Mouse (Mus musculus) thymus, postnatal 10 days (tissue): ENCODE measurements around the gene Fignl2.

Source experiments
- DNase-seq, 2 experiments: peaks; one replicate each; pipeline ENCODE4 v3.0.0; 2021; ENCODE audit warnings: low spot score in 2 of 2

Gene Fignl2

DNA sequence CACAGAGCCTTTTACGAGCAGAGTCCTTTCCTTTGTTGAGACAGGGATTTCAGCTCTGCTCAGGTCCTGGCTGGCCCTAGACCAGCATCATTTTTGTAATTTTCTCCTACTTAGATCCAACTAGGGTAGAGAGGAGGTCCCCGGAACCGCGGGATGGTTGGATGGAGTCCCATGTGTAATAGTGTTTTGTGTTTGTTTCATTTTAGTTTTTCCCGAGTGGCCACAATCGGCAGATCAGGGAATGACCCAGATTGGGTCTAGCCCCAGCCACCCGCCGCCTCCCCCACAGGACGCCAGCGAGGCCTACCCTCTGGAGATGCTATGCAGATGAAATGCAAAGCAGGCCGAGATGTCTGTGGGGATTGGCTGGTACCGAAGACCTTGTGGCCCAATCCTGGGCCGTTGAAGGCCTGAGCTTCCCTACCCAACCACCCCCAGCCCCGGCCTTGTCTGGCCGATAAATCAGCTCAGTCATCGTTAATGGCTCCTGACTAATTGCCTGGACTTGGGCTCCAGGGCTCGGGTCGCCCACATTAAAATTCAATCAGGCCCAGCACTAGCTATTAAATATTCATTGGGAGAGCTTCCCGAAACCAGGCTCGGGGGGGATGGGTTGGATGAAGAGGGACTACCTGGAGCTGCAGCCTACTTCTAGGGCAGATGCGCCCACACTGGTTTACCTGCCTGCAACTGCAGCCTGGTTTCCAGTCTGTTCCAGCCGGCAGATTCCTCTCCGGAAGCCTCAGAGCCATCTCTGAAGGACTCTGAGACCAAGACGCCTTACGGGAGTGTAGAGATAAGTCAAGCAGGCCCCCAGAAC lies 14.7 kb upstream of the Fignl2 start:
- no peak for DNase-seq

DNA sequence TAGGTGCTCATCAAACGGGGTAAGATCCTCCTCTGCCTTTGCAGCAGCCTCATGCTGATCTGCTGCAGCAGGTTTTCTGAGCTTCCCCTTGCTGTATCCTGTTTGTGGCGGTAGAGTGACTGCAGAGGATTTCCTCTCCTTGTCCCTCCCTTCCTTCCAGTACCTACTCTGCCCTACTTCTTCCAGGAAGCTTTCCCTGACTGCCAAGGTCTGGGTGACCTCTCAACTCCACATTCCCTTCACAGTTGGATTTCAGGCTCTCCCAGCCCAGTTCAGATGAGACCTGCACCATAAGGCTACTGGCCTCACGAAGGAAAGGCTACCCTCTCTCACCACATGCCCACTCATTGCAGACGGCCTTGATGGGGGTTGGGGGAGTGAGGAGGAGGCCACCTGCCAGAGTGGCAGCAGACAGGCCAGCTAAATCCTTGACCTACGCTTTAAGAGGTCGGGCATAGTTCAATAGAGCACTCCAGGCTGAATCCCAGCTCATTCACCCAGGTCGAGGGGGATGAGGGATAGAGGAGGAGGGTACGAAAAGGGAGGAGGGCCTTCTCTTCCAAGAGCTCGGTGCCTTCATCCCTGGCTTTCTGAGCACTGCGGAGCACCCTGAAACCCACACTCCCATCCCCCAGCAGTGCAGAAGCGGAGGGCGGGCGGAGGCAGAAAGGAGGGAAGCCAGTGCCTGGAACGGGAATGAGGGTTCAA lies 13.9 kb upstream of the Fignl2 start:
- no peak for DNase-seq

DNA sequence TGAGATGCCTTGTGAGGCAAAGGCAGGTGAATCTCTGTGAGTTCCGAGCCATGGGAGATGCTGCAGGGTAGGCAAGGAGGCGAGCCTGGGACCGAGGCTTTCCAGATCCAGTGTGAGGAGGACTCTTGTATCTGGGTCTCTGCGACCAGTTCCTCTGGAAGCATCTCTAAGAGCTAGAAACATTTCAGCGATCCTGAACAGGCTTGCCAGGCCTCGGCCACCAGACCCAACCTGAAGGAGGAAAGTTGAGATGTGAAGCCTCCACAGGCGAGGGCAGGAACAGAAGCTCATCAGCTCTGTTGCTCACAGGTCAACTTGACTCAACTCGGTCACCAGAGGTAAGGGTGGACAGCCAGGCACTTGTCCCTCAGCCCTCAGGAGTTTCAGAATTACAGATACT lies 13.2 kb upstream of the Fignl2 start:
- no peak for DNase-seq

DNA sequence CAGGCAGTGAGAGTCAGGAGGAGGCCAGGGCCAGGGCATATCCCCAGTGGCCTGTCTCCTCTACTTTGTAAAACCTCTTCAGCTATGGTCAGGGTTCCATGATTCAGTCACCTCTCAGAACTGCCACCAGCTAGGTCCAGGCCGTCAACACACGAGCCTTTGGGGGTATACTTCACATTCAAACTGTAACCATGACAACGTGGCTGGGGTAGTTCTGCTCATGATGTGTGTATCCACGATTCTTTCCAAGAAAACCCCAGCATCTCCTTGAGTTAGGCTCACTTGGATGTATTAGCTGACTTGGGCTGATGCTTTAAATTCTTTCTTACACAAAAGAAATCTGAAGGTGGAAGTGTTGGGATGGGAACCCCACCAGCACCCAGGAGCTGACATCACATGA lies 9.9 kb upstream of the Fignl2 start:
- DNase-seq: no peak

DNA sequence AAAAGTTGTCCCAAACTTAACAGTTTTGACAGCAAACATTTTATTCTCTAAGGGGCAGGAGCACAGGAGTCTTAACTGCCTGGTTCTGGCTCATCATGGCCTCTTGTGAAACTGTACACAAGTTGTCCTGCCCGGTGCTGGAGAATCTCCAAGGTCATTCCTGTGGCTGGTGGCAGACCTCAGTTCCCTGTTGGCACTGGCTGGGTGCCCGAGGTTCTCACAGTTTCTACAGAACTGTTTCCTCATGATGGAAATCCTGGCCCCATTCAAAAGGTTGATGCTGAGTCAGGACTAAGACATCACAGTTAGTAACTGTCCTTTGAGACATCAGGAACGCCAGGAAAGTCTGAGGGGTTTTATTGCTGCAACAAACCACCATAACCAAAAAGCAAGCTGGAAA lies 8.6 kb upstream of the Fignl2 start:
- DNase-seq: no peak

DNA sequence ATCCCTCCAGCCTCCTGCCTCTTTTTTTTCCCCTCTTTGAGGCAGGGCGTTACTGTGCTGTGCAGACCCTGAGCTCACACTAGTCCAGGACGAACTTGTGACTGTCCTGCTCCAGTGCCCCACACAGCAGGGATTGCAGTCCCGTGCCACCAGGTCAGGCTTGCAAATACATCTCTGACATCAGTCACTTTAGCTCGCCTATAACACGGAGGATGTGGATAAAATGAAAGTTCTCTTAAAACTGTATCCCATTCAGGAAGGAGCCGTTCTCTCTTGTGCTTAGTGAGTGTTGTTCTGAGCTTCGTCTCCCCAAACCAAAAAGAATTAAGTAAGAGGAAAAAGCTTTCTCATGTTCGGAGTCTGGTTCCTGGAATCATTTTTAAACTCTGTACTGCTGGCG lies 8.1 kb upstream of the Fignl2 start:
- no peak for DNase-seq

DNA sequence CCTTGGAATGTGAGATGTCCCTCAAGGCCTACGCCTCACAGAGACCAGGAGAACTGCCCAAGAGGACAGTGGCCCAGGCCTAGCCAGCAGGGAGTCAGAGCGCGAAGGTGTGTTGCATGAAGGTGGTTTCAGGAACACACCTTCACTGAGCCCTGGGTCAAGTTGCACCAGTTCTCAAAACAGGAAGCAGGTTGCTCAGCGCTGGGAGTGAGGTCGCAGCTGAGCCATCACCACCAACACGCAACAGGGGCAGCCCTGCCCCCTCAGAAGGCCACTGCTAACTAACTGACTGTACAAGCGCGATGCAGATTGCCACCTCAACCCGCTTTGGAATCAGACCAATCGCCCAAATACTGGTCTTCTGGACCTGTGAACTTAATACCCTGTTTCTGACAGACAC lies 6.1 kb upstream of the Fignl2 start:
- no peak for DNase-seq

DNA sequence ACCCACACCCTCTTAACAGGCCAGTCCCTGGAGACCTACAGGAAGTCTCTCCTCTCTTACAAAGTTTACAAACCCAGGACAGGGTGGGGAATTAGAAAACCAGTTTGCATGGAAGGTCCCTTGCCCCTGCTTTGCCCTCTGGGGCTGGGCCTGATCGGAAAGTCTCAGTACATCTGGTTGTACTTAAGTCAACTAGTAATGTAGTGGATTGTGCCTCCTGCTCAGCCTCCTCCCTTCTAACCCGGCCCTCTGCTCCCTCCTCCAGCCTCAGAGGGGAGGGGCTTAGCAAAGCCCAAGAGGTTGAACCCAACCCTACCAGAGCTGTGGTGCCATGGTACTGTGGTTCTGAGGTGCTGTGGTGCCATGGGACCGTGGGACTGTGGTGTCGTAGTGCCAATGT lies 3.9 kb upstream of the Fignl2 start:
- no peak for DNase-seq

DNA sequence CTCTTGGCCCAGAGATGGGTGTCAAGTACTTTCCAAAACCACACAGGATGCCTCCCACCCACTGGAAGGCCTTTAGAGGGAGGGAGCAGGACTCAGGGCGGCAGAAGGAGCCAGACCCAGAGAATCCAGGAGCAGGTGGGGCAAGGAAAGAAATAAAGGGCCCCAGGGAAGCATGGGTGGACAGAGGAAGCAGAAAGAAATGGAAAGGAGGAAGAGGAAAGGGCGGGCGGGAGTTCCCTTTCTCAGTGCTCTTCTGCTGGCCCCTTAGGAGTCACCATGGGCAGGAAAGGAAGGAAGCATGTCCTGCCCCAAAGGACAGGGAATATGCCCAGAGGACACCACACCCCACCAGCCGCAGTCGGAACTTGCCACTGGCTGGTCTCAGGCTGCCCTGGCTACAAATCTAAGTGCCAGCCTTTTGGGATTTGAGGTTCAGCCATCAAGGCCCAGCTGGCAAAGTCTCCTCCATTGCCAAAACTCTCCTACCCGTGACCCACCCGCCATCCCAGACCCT lies 2.7 kb upstream of the Fignl2 start:
- DNase-seq: no peak

DNA sequence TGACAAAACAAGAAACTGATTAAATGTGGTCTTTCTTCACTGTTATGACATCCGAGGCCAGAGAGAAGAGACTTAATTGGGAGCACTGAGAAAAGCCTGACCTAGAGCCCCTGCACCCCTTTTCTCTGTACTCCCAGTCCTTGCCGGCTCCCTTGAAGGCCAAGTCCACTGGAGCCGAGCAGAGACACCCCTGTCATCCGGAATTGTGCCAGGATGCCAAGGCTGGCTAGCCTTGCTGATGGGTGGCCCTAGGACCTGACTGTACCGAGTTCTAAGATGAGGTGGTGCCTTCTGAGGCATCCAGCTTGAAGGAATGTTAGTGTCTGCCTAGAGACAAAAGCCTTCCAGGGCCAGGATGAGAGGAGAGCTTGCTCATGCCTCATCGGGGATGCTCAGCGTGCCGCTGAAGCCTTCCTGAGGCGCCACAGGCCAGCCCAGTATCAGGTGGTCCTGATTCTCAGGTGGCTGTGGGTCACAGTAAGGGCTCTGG lies 1.7 kb upstream of the Fignl2 start:
- no peak for DNase-seq

DNA sequence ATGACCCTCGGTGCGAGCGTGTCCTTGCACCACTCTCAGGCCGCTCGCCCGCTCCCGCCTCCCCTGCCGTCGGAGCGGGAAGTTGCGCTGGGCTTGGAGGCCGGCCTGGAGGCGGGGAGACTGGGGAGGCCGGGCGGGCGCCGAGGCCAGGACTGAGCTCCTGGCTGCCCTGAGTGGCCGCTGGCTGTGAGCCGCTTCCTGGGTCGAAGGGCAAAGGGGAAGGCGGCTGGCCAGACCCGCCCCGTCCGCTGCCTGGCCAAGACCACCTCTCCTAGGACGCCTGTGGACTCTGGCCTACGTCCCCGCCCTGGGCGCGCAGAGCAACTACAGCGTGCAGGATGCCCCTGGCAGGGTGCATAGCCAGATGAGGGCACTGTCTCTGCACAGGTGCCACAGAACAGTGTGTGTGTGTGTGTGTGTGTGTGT lies 377 bp upstream of the Fignl2 start:
- DNase-seq: no peak

DNA sequence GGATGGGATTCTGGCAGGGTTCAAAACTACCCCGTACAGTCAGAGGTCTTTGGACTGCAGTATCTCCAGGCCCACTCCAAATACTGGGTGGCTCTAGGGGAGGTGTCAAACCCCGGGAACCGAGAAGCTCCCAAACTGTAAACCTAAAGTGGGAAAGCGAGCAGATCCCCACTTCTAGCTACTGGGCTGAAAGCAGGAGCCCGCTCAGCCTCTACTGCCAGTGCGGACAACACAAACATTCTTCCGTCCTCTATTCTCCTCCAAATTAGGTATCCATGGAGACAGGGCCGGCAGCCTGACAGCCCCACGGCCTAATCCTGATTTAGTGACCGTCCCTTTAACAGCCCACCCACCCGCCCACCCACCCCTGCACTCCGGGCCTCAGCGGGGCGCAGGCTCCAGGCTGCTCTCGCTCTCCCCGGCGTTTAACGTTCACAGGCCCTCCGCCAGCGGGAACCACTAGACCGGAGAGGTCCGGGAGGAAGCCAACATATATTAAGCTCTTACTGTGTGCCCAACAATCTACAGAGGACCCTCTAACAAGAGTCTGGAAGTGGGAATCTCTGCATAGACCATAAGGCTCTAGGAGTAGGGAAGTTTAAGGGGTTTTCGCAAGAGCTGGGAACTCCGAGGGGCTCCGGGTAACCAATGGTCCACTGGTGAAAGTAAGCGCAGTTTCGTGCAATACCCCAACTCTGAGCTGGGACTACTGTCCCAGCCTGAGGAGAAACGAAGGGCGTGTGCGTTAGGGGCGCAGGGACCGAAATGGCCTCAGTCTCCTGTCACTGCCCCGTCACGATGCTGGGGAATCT lies 1.2 kb downstream of the Fignl2 start:
- no peak for DNase-seq

DNA sequence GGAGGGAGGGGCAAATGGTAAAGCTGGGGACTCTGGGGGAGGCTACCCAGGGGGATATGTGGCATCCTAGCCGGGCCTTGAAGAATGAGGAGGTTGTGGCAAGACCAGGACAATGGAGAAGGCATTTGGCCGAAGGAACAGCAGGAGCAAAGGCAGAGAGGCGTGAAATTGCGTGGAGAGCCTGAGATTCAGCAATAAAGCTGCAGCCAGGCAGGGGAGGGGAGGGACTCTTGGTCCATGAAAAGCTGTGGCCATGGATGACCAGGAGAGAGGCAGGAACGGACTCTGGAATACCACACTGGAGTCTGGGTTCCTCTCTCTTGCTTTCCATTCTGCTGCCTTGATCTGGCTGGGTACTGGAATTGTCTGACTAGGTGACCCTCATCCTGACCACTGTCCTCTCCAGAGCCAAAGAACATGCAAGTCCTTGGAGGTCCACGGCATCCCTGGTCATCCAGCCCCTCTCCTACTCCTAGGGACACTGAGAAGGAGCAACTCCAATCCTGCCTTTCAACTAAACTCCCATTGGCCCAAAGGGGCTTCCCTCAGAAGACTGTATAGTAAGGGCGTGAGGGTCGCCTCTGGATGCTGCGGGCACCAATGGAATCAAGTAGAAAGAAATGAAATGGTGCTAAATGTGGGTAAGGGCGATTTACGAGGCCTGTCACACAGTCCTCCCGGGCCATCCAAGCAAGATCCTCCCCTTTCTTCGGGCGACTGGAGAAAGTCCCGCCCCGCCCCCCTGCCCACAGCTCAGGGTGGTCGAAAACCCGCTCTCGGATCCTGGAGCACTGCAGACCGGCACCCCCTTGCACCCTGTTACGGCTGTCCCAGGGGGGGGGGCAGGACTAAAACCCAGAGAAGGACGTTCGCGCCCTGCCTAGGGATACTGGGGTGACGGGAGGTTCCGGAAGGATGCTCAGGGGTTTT lies 2.0 kb downstream of the Fignl2 start:
- no peak for DNase-seq

DNA sequence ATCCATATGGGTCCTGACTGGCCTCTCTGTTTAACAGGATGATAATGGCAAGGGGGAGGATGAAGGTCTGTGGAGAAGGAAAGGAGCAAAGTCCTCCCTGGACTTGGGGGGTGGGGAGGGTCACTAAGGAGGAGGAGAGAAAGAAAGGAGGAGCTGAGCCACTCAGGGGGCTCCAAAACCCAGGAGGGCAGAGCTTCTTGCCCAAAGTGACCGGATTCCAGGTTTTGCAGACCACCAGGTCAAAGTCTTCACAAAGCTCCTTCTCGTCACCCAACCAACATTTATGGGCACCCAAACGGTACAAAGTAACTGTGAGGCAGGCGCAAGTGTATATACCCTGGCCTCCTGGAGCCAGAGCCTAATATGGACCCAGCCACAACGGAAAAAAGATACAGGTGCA lies 2.7 kb downstream of the Fignl2 start:
- DNase-seq: no peak

DNA sequence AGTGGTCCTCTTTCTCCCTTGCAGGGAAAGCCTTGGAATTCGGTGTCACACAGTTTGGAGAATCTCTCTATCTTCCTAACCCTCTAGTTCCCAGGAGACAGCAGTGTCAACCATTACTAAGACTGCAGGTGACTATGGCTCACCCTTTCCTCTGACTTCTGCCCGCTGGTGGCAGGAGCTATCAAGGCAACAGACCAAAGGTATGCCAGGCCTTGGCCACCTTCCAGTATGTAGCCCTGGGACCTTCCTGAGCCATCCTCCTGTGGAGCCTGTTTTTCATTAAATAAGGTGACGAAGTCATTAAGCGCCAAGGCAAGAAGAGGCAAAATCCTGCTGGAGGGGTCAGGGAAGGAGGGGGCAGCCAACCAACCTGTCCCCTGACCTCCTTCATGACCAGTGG lies 3.2 kb downstream of the Fignl2 start:
- DNase-seq: no peak

DNA sequence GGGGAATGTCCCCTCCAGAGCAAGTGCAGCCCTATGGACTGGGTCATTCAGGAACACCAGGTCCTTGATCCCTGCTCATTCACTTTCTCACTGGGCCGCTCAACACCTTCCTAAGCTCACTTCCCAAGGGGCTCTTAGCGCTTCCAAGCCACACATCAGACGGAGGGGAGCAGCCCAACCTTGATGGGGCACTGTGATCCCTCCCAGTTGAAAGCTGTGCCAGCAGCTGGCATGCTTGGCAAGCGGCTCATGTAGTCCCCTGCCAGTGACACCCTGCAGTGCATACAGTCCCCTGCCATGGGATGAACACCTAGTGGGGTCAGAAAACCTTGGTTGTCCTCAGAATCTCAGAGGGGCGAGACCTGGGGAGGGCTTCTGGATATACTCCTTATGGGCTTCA lies 4.3 kb downstream of the Fignl2 start:
- no peak for DNase-seq

DNA sequence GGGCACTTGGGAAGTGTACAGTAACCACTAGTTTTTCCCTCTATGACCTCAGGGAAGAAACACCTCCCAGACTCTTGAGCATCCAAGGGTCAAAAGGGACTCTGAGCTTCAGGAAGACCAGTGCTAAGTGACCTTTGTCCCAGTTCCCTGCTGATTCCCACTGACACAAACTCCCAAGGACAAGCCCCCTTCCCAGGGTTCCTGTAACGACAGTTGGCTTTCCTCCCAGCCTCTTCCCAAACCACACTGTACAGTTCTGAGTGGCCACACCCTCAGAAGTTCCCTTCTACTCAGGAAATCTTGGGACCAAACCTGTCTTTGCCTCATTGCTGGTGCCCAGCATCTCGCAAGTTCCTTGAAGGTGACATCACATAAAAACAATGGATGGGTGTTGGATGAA lies 5.6 kb downstream of the Fignl2 start:
- no peak for DNase-seq

DNA sequence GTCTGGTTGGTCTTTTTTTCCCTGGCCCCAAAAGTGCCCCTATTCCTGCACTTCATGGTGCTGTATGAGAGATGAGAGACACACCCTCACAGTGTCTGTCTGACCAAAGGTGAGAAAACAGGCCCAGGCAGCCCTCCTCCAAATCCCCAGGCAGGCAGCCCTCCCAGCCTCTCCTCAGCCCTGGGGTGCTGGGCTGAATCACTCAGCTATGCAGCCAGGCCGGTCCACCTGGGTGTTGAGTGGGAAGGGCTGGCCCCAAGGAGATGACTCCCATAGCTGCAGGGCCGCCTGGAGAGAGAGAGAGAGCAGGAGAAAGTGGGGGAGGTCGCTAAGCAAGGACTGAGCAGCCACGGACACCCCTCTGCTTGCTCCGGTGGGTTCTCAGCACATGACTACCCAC lies 7.6 kb downstream of the Fignl2 start:
- DNase-seq: no peak

DNA sequence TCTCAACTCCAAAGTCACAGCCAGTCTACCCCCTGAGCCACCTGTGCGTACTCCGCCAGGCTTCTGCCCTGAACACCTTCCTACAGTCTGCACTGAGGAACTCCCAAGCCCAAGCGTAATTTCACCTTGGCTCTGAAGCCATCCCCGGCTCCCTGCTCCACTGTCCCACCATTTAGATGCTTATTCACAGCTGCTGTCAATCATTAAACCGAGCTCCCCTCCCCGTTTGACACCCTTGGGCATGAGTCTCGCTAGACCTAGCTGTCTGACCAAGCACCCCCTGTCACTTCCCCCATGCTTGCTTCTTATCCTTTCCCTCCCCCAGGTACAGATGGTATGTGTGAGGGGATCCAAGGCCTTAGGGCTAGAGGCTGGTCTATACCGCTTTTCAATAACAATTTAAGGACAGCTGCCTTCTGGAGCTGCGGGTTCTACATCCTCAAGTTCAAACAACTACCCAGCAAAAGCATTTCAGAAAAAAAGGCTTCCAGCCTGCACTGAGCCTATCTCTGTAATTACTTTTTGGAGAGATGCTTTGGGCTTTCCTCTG lies 8.7 kb downstream of the Fignl2 start:
- DNase-seq: no peak

DNA sequence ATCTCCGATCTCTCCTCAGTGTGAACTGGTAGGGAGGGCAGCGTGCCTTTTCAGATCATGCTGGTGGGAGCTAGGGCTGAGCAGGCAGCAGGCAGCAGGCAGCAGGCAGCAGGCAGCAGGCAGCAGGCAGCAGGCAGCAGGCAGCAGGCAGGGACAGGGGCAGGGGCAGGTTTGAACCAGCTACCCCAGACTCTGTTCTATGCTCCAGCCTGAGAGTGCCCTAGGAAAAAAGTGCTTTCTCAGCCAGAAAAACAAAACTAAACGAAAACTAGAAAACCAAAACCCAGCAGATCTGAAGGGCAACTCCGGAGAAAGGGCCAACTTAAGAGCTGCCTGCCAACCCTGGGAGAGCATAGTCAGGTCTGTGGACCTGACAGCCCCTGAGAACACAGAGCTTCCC lies 9.7 kb downstream of the Fignl2 start:
- no peak for DNase-seq

DNA sequence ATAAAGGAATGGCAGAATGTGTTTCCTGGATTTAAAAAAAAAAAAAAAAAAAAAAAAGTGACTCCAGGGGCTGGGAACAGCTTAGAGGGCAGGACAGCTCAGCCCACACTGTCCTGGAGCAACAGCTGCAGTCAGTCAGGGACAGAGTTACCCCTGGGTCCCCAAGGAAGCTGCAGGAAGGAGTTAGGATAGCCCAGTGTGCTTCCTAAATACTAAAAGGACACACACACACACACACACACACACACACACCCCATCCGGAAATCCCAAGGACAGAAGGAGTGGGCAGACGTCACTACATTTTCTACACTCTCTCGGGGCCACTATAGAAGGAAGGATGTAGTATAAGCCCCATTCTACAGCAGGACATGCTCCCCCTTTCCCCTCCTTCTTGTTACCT lies 10.3 kb downstream of the Fignl2 start:
- no peak for DNase-seq
